Mouse (Mus musculus) erythroblast, embryonic 14.5 days (primary cell): ENCODE data around the gene Erf.

ENCODE experiments used
- GATA1 ChIP-seq: IDR thresholded peaks from 2 replicates; pipeline ENCODE4 v1.6.1; 2012; ENCODE audit warnings: low read length, inconsistent platforms, mixed read lengths
- TAL1 ChIP-seq: IDR thresholded peaks from 3 replicates; pipeline ENCODE4 v1.6.1; 2012; ENCODE audit warnings: low read length, inconsistent platforms, mixed read lengths

- TF ChIP-seq GATA1 = no peak
- TF ChIP-seq TAL1 = no peak
Observed at GRCm38 (mm10) chr7:25275555-25276298, 25.2 kb upstream of the Erf start.
